Mouse (Mus musculus) adrenal gland, adult (tissue): ENCODE measurements around the gene 6430548M08Rik.
A peak's percentile ranks its signal among the peaks of the same experiment; 100 is the strongest.

Source experiments
- DNase-seq, 2 experiments: peaks; one replicate each; pipeline ENCODE4 v3.0.0; 2022 to 2023; ENCODE audit warnings: low spot score in 1 of 2; ENCODE audit not compliant: inconsistent age in 2 of 2

Gene 6430548M08Rik

GRCm38 (mm10) chr8:120140769-120141168, 26.8 kb downstream of the 6430548M08Rik start:
- peak in 1 of 2 experiments; percentile 65 for DNase-seq

- peak; percentile 84 to 91 for DNase-seq
These were observed 30.1 kb downstream of the 6430548M08Rik start for GRCm38 (mm10) chr8:120143911-120144651.

- DNase-seq = peak; percentile 55 to 85
These were observed 30.8 kb downstream of the 6430548M08Rik start for GRCm38 (mm10) chr8:120144652-120145301.

GRCm38 (mm10) chr8:120146051-120146450, 32.1 kb downstream of the 6430548M08Rik start:
- no peak for DNase-seq

GRCm38 (mm10) chr8:120150028-120150427, 36.1 kb downstream of the 6430548M08Rik start:
- no peak for DNase-seq

- DNase-seq = no peak
These were observed 37.2 kb downstream of the 6430548M08Rik start for GRCm38 (mm10) chr8:120151151-120151550.

GRCm38 (mm10) chr8:120152636-120153035, 38.7 kb downstream of the 6430548M08Rik start:
- DNase-seq = peak; percentile 66 to 87

GRCm38 (mm10) chr8:120160366-120160765, 46.4 kb downstream of the 6430548M08Rik start:
- no peak for DNase-seq

- DNase-seq = peak; percentile 83 to 89
These were observed 47.9 kb downstream of the 6430548M08Rik start for GRCm38 (mm10) chr8:120161658-120162403.

- DNase-seq = no peak
These were observed 48.4 kb downstream of the 6430548M08Rik start for GRCm38 (mm10) chr8:120162404-120162752.

GRCm38 (mm10) chr8:120163376-120163775, 49.4 kb downstream of the 6430548M08Rik start:
- DNase-seq = peak in 1 of 2 experiments; percentile 61

- peak in 1 of 2 experiments; percentile 74 for DNase-seq
These were observed 50.1 kb downstream of the 6430548M08Rik start for GRCm38 (mm10) chr8:120164026-120164425.

- peak in 1 of 2 experiments; percentile 47 for DNase-seq
These were observed 53.2 kb downstream of the 6430548M08Rik start for GRCm38 (mm10) chr8:120167136-120167535.

GRCm38 (mm10) chr8:120167821-120168220, 53.9 kb downstream of the 6430548M08Rik start:
- DNase-seq = peak in 1 of 2 experiments; percentile 44

GRCm38 (mm10) chr8:120169119-120169518, 55.2 kb downstream of the 6430548M08Rik start:
- no peak for DNase-seq

- peak; percentile 61 to 67 for DNase-seq
These were observed 59.2 kb downstream of the 6430548M08Rik start for GRCm38 (mm10) chr8:120173195-120173594.

GRCm38 (mm10) chr8:120174606-120175005, 60.7 kb downstream of the 6430548M08Rik start:
- DNase-seq = no peak

GRCm38 (mm10) chr8:120176605-120177004, 62.7 kb downstream of the 6430548M08Rik start:
- no peak for DNase-seq

- DNase-seq = peak; percentile 64 to 77
These were observed 63.6 kb downstream of the 6430548M08Rik start, which contains the start of gene Fam92b for GRCm38 (mm10) chr8:120177318-120178123. TSS of gene Fam92b (minus strand) at chr8:120177466.

- DNase-seq = no peak
These were observed 64.2 kb downstream of the 6430548M08Rik start for GRCm38 (mm10) chr8:120178124-120178514.

- DNase-seq = peak; percentile 92 to 98
These were observed 65.1 kb downstream of the 6430548M08Rik start for GRCm38 (mm10) chr8:120179027-120179431.
